Mouse (Mus musculus): ENCODE measurements around the gene Adarb1.

DNA sequence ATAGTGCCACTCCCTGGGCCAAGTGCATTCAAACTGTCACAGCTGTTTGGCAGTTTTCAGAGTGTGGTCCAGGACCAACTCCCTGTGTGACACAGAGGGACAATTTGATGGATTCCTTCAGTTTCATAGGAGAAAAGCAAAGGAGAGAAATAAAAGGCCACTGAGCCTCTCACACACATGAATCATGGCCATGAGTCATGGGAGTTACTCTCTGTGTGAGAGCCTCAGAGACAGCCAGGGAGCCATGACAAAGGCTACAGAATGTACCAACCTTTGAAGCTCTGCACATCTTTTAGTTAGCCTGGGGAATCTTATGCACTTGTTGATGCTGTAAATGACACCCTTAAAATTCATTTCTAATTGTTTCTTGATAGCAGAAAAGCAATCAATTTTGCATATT, 12.7 kb upstream of the Adarb1 start:
- TF ChIP-seq CTCF (IDR thresholded peaks at IDR 0.05; ENCODE audit: control insufficient read depth, insufficient read depth, insufficient replicate concordance, low read depth, low read length) (no peak), POLR2A (IDR thresholded peaks at IDR 0.05; ENCODE audit: control insufficient read depth, low read depth, low read length) (no peak)

All from testis, adult 2 months (tissue).